Mouse (Mus musculus) thymus, postnatal 36 days (tissue): ENCODE results near the gene Shb.

Experiments used
- DNase-seq, 2 experiments: peaks; one replicate each; pipeline ENCODE4 v3.0.0; 2022; ENCODE audit warnings: mixed read lengths in 2 of 2

Gene Shb

DNA sequence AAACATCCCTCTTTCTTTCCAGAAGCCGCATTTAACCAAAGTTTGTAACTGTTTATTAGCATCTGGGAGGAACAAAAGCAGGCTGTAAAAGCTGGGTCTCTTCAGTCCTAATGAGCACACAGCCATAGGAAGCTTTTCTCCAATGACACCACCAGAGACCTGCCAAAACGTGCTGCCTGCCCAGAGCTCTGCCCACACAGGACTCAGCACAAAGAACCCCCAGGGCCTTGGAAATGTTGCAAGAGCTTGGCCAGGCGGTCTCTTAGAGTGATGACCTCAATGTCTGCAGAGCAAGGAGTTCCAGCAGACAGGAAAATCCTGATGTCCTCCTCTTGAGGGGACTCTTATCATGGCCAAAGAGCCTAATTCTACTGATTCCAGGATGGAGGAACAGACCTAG is 28.5 kb downstream of the Shb start:
- no peak for DNase-seq

GRCm38 (mm10) chr4:45503380-45503779 is 28.9 kb downstream of the Shb start:
- no peak for DNase-seq

- no peak for DNase-seq
These were observed 30.3 kb downstream of the Shb start for GRCm38 (mm10) chr4:45502002-45502401.

DNA sequence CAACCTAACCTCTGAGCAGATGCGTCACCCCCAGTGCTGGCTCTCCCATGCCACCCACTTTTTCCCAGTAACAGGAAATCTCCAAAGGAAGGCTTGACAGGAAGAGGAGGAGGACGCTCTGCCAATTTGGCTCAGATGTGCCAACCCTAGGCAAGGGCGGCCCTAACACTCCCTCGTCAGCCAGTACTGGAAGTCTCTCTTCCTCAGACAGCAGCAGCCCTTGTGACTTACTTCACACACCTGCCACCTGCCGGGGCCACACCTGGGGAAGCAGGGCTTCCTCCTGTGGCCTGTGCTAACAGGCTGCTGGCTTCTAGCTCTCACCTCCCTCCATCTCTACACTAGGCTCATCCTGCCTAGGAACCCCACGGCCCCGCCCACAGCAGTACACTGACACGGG is 31.9 kb downstream of the Shb start:
- no peak for DNase-seq

- no peak for DNase-seq
These were observed 32.7 kb downstream of the Shb start for GRCm38 (mm10) chr4:45499556-45499955.

GRCm38 (mm10) chr4:45499081-45499480 is 33.2 kb downstream of the Shb start:
- DNase-seq: no peak

- DNase-seq: no peak
These were observed 33.9 kb downstream of the Shb start for GRCm38 (mm10) chr4:45498345-45498744.

GRCm38 (mm10) chr4:45497282-45497681 is 35.0 kb downstream of the Shb start:
- no peak for DNase-seq

GRCm38 (mm10) chr4:45495531-45496201 is 36.6 kb downstream of the Shb start:
- no peak for DNase-seq

- no peak for DNase-seq
These were observed 38.4 kb downstream of the Shb start for GRCm38 (mm10) chr4:45493786-45494400.

GRCm38 (mm10) chr4:45493118-45493517 is 39.2 kb downstream of the Shb start:
- DNase-seq: no peak

- DNase-seq: no peak
These were observed 39.6 kb downstream of the Shb start for GRCm38 (mm10) chr4:45492681-45493081.

DNA sequence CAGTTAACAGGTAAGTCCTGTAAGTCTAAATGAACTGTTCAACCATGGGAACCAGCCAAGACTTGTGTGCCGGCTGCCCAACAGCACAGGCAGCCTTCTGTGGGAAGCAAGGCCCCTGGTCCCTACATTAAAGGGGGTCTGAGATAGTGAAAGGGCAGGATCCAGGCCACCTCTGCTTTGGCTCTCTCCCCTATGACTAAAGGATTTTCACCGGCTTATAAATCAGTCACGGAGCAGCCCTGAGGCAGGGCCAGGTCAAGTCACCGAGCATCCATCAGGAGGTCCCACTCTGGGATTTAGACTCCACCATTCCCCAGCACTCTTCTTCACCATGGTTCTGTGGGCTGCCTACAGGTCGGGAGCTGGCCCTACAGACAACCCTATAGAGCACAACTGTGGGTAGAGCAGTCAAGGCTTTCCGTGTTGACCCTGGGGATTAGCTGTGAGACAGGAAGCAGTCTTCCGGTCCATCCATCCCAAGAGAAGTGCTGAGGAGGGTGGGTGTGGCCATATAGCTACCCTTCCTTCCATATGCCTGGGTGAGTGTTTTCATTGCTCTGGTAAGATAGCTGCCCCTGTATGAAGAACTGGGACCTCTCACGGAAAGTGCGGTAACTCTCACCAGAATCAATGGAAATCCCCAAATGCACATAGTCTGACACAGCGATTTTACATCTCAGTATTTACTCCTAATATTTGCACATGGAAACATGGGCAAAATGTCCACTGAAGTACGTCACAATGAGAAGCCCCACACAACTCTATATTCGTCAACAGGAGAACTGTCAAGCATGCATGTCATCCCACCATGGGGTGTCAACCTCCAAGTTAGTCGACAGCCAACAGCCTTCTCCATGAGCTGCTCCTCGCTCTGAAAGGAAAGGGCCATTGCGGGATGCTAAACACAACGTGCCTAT is 40.3 kb downstream of the Shb start:
- no peak for DNase-seq

GRCm38 (mm10) chr4:45491119-45491679 is 41.1 kb downstream of the Shb start:
- DNase-seq: no peak

GRCm38 (mm10) chr4:45490036-45490752 is 42.1 kb downstream of the Shb start:
- no peak for DNase-seq

DNA sequence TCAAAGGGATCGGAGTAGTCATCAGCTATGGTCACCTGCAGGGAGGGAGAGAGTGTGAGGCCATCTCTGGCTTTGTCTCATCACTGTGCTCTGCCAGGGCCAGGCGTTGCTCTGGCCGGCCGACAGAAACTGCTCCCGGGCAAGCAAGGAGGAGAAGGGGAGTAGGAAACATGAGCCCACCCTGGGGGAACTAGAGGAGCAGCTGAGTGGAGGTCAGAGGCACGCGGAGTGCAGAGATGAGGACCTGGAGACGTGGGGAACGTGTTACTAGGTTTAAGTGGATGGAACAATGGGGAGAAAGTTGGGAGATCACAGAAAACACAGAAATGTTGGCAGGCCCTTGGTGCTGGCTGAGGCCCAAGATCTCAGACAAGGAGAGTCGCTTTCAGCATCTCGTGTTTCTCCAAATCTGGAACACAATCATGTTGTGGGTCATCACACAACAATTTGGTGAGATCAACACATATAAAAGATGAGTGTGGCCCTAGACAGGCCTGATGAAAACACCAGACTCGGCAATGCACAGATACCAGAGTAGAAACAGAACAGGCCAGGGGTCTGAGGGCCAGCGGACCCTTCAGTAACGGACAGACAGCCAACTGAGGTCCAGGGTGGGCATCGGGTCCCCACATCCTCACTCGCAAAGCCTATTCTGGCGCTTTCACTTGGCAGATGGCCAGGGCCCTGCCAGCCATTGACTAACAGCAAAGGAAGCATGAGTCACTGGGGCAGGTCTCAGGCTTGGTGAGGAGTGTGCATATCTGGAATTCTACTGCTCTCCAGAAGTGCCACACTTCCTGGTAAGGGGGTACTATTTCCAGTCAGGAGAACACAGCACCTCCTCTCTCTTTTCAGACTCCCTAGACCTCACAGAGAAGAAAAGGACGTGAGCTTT is 42.9 kb downstream of the Shb start:
- DNase-seq: no peak

DNA sequence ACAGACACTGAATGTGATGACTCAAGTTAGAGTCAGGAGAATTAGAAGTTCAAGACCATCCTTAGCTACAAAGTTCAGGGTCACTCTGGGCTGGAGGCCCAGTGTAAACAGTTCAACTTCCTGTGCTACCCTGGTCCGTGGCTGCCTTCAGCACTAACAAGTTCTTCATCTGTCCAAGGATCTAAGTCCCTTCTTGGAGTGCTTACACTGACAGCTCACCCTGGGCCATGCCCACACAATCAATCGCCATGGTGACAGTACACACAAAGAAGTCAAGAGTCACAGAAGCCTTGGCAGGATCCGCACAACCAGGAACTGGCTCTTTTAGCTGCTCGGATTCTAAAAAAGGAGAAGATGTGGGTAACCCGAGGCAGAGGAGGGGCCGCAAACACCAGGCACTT is 44.6 kb downstream of the Shb start:
- DNase-seq: no peak

GRCm38 (mm10) chr4:45485024-45485423 is 47.2 kb downstream of the Shb start:
- DNase-seq: no peak

DNA sequence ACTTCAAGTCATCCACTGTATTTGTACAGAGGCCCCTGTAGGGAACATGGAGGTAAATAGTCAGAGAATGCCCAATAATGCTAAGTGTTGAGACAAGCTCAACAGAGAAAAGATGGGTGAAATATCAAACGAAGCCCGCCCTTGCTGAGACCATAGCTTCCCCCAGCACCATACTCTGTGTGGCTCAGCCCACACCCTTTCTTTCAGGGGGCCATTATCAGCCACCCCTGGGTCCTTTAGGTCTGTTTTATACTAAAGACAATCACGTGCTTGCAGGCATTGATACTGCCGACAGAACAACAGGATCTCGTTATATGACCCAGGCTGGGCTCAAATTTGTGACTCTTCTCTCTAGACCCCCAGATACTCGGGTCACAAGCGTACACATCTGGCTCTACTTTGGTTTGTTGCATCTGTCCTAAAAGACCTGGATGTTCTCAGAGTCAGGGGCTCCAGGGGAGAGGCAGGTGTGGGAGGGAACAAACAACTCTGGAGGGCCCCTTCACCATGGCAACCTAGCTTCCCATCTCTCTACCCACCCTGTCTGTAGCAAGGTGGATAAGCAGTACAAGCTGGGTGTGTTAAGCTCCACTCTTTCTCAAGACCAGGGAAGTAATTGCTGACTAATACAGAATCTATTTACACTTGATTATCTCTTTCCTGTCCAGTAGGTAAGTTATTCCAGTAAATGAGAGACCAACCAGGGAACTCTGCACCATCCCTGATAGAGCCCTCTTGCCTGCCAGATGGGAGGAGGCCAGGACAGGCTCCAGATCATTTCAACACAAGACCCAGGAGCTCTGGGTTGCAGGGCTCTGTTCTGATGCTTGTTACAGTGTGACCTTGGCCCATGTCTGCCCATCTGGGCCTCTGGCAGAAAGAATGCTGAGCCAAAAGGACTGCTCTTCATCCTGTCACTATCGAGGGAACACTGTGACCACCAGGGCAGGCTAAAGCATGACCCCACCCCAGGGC is 48.7 kb downstream of the Shb start:
- DNase-seq: no peak

DNA sequence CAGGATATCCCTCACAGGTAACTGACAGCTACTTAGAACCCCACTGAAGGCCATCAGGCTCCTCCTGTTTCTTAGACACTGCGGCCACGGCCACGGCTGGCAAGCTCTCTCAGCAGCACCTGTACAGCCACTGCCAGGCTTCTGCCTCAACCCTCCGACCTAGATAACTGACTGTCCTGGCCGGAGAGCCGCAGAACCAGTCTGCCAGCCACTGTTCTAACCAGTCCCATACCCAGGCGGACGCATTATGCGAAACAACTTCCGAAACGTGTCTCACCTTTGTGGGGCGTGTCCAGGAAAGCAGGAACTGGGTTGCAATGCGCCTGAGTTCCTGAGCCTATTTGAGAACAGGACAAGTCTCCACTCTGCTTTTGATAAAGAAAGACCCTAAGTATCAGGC is 50.0 kb downstream of the Shb start:
- DNase-seq: no peak
